Mouse (Mus musculus) 416B (cell line): ENCODE measurements around the gene Fam213b.

Experiments used
- DNase-seq: peaks from one replicate; pipeline ENCODE4 v3.0.0; 2011; ENCODE audit warnings: low read depth

The Fam213b gene

GRCm38 (mm10) chr4:154898506-154899446 lies at the start of gene Fam213b:
Gene Fam213b (minus strand): TSS chr4:154899135.
- DNase-seq, result no peak

- DNase-seq, result no peak
These were observed 49.4 kb upstream of the Fam213b start for GRCm38 (mm10) chr4:154948066-154948939.

- DNase-seq, result peak; percentile 21
These were observed 47.4 kb upstream of the Fam213b start for GRCm38 (mm10) chr4:154946319-154946718.

GRCm38 (mm10) chr4:154944121-154944590 lies 45.2 kb upstream of the Fam213b start:
- DNase-seq, result peak; percentile 94

- DNase-seq, result no peak
These were observed 44.5 kb upstream of the Fam213b start for GRCm38 (mm10) chr4:154943323-154944039.

GRCm38 (mm10) chr4:154942632-154943322 lies 43.8 kb upstream of the Fam213b start:
- DNase-seq, result peak; percentile 74

- DNase-seq, result peak; percentile 25
These were observed 42.9 kb upstream of the Fam213b start for GRCm38 (mm10) chr4:154941831-154942230.

- no peak for DNase-seq
These were observed 41.2 kb upstream of the Fam213b start for GRCm38 (mm10) chr4:154940156-154940555.

- DNase-seq, result peak; percentile 58
These were observed 38.8 kb upstream of the Fam213b start for GRCm38 (mm10) chr4:154937746-154938145.

GRCm38 (mm10) chr4:154936542-154937255 lies 37.8 kb upstream of the Fam213b start:
- peak; percentile 21 for DNase-seq

- no peak for DNase-seq
These were observed 36.9 kb upstream of the Fam213b start for GRCm38 (mm10) chr4:154935788-154936187.

GRCm38 (mm10) chr4:154934800-154935199 lies 35.9 kb upstream of the Fam213b start:
- DNase-seq, result peak; percentile 35

GRCm38 (mm10) chr4:154933306-154933907 lies 34.5 kb upstream of the Fam213b start:
- no peak for DNase-seq

GRCm38 (mm10) chr4:154929088-154929660 lies 30.2 kb upstream of the Fam213b start:
- DNase-seq, result peak; percentile 81

- peak; percentile 46 for DNase-seq
These were observed 29.6 kb upstream of the Fam213b start, which contains the start of gene Tnfrsf14 for GRCm38 (mm10) chr4:154928395-154929087. Gene Tnfrsf14 (minus strand): TSS chr4:154928563.

- peak; percentile 76 for DNase-seq
These were observed 29.0 kb upstream of the Fam213b start for GRCm38 (mm10) chr4:154927899-154928337.

- no peak for DNase-seq
These were observed 28.3 kb upstream of the Fam213b start for GRCm38 (mm10) chr4:154926969-154927898.

GRCm38 (mm10) chr4:154925413-154925812 lies 26.5 kb upstream of the Fam213b start:
- no peak for DNase-seq
